Mouse (Mus musculus) heart, embryonic 14.5 days (tissue): ENCODE data around the gene 1700016D06Rik. TPM values are rescaled to one million over a fixed set of nuclear protein-coding genes. Genes with fewer than 3 reads are reported as not detected.

Experiments
- ATAC-seq: fragments of 200-750 bp; cut with Nextera tagmentation; 2 replicates; pipeline ENCODE4 v1.8.0; 2017; ENCODE audit warnings: low read depth, moderate TSS enrichment; ENCODE audit not compliant: insufficient number of reproducible peaks, insufficient read depth, low FRiP score
- H3K27ac ChIP-seq, 2 experiments: fragments of 200-500 bp in 1 of 2; fragments of 300-500 bp in 1 of 2; sonication (generic) in 1 of 2; replicated peaks in 1 of 2; 2 replicates each; pipeline ENCODE4 v1.5.1; 2012 to 2014; ENCODE audit warnings: low read depth in 2 of 2, low read length in 2 of 2, control low read depth in 1 of 2, mild to moderate bottlenecking in 1 of 2, mixed read lengths in 1 of 2; ENCODE audit not compliant: control insufficient read depth in 1 of 2, insufficient read depth in 1 of 2
- H3K27me3 ChIP-seq: fragments of 300-500 bp; sonication (generic); 2 replicates; pipeline ENCODE4 v1.6.1; 2014; ENCODE audit warnings: mild to moderate bottlenecking, low read length, control low read depth; ENCODE audit not compliant: control insufficient read depth, insufficient read depth
- H3K36me3 ChIP-seq: fragments of 300-500 bp; sonication (generic); 2 replicates; pipeline ENCODE4 v1.6.1; 2014; ENCODE audit warnings: mild to moderate bottlenecking, control low read depth, low read length, mixed read lengths; ENCODE audit not compliant: control insufficient read depth, insufficient read depth
- H3K4me1 ChIP-seq, 2 experiments: fragments of 200-500 bp in 1 of 2; fragments of 300-500 bp in 1 of 2; sonication (generic) in 1 of 2; 2 replicates each; pipeline ENCODE4 v1.6.1; 2012 to 2014; ENCODE audit warnings: low read length in 2 of 2, control low read depth in 1 of 2, mixed read lengths in 1 of 2; ENCODE audit not compliant: control insufficient read depth in 2 of 2, insufficient read depth in 2 of 2
- H3K4me2 ChIP-seq: fragments of 300-500 bp; sonication (generic); 2 replicates; pipeline ENCODE4 v1.6.1; 2014; ENCODE audit warnings: mild to moderate bottlenecking, low read length
- H3K4me3 ChIP-seq, 2 experiments: fragments of 200-500 bp in 1 of 2; fragments of 300-500 bp in 1 of 2; sonication (generic) in 1 of 2; 2 replicates each; pipeline ENCODE4 v1.5.1; 2012 to 2014; ENCODE audit warnings: low read length in 2 of 2, mild to moderate bottlenecking in 2 of 2, control low read depth in 1 of 2, low read depth in 1 of 2, moderate library complexity in 1 of 2; ENCODE audit not compliant: control insufficient read depth in 1 of 2, insufficient read depth in 1 of 2
- H3K9ac ChIP-seq: fragments of 300-500 bp; sonication (generic); 2 replicates; pipeline ENCODE4 v1.6.1; 2014; ENCODE audit warnings: mild to moderate bottlenecking, low read length
- H3K9me3 ChIP-seq: fragments of 300-500 bp; sonication (generic); 2 replicates; pipeline ENCODE4 v1.6.1; 2016; ENCODE audit warnings: low read length, control low read depth; ENCODE audit not compliant: control insufficient read depth
- WGBS: fragments of 180-500 bp; shearing (Covaris S2); extraction: QIAGEN DNeasy Blood & Tissue Kit; methylation state at CpG from one replicate; pipeline ENCODE4 v1.1.7; 2014; 5-methylcytosine and 5-hydroxymethylcytosine counted together
- polyA plus RNA-seq: library from polyadenylated mRNA; unstranded; fragments of >200 nt; fragmentation: Nextera tagmentation; extraction: Ambion mirVana; gene quantifications from 2 replicates; pipeline ENCODE4 v1.2.1, GENCODE M21; 2014

The 1700016D06Rik gene
- polyA plus RNA-seq, 1 experiment from 2014 or later: not detected

- ATAC-seq: no peak
- Histone ChIP-seq H3K27ac (no peak overlapping the region), H3K9ac (no peak overlapping the region), H3K9me3 (no peaks in the 10 kb centered on the region), H3K27me3 (no peaks in the 10 kb centered on the region), H3K4me2 (no peak overlapping the region), H3K4me3 (no peak overlapping the region), H3K4me1 (peaks cover 23 to 26% of the 10 kb centered on the region in 2 experiments), H3K36me3 (no peaks in the 10 kb centered on the region)
- WGBS: 83% methylated on average over 6 of the region's 6 CpGs
These were observed 11.4 kb upstream of the 1700016D06Rik start for GRCm38 (mm10) chr8:11712244-11712643.

- no peaks in the 10 kb centered on the region for H3K36me3 ChIP-seq
- no peaks in the 10 kb centered on the region for H3K9me3 ChIP-seq
- 49% methylated on average over 5 of the region's 5 CpGs for WGBS
- no peak overlapping the region for H3K4me3 ChIP-seq
- H3K27me3 ChIP-seq: no peaks in the 10 kb centered on the region
- no peak overlapping the region for H3K9ac ChIP-seq
- H3K4me2 ChIP-seq: no peak overlapping the region
- peaks cover 34 to 39% of the 10 kb centered on the region in 2 experiments for H3K4me1 ChIP-seq
- H3K27ac ChIP-seq: 0 out of 4 replicates have a peak overlapping the region, but pooled peaks of 1 of the 2 experiments have one; percentile 25
- ATAC-seq: no peak
These were observed 9.6 kb upstream of the 1700016D06Rik start for GRCm38 (mm10) chr8:11710415-11710814.

- WGBS: 91% methylated on average over 3 of the region's 3 CpGs
- no peaks in the 10 kb centered on the region for H3K9me3 ChIP-seq
- H3K4me3 ChIP-seq: no peak overlapping the region
- no peak overlapping the region for H3K27ac ChIP-seq
- H3K27me3 ChIP-seq: no peaks in the 10 kb centered on the region
- no peak overlapping the region for H3K4me2 ChIP-seq
- H3K36me3 ChIP-seq: no peaks in the 10 kb centered on the region
- ATAC-seq: no peak
- H3K9ac ChIP-seq: no peak overlapping the region
- H3K4me1 ChIP-seq: peaks cover 37 to 42% of the 10 kb centered on the region in 2 experiments
These were observed 8.7 kb upstream of the 1700016D06Rik start for GRCm38 (mm10) chr8:11709542-11709941.

GRCm38 (mm10) chr8:11708815-11709214 lies 8.0 kb upstream of the 1700016D06Rik start:
- ATAC-seq: no peak
- no peak overlapping the region for H3K4me2 ChIP-seq
- WGBS: 46% methylated on average over 2 of the region's 2 CpGs
- H3K36me3 ChIP-seq: no peaks in the 10 kb centered on the region
- no peaks in the 10 kb centered on the region for H3K9me3 ChIP-seq
- no peak overlapping the region for H3K4me3 ChIP-seq
- no peak overlapping the region for H3K27ac ChIP-seq
- H3K4me1 ChIP-seq: peaks cover 37 to 42% of the 10 kb centered on the region in 2 experiments
- no peaks in the 10 kb centered on the region for H3K27me3 ChIP-seq
- H3K9ac ChIP-seq: no peak overlapping the region; the same call in 1 of the 2 replicates

- Histone ChIP-seq H3K4me3 (no peak overlapping the region), H3K27ac (peak overlapping the region; percentile 81 to 92), H3K9me3 (no peaks in the 10 kb centered on the region), H3K27me3 (no peaks in the 10 kb centered on the region), H3K36me3 (no peaks in the 10 kb centered on the region), H3K4me1 (peaks cover 37 to 42% of the 10 kb centered on the region in 2 experiments), H3K9ac (peak overlapping the region; percentile 65), H3K4me2 (0 out of 2 replicates have a peak overlapping the region, but pooled peaks have one; percentile 24)
- 0 out of 2 replicates have a peak, but pooled peaks have one; percentile 4 for ATAC-seq
- WGBS: 17% methylated on average over 3 of the region's 3 CpGs
These were observed 6.8 kb upstream of the 1700016D06Rik start for GRCm38 (mm10) chr8:11707701-11708100.

- H3K4me3 ChIP-seq: no peak overlapping the region
- H3K4me2 ChIP-seq: no peak overlapping the region
These were observed 5.0 kb upstream of the 1700016D06Rik start for GRCm38 (mm10) chr8:11705818-11706217.

DNA sequence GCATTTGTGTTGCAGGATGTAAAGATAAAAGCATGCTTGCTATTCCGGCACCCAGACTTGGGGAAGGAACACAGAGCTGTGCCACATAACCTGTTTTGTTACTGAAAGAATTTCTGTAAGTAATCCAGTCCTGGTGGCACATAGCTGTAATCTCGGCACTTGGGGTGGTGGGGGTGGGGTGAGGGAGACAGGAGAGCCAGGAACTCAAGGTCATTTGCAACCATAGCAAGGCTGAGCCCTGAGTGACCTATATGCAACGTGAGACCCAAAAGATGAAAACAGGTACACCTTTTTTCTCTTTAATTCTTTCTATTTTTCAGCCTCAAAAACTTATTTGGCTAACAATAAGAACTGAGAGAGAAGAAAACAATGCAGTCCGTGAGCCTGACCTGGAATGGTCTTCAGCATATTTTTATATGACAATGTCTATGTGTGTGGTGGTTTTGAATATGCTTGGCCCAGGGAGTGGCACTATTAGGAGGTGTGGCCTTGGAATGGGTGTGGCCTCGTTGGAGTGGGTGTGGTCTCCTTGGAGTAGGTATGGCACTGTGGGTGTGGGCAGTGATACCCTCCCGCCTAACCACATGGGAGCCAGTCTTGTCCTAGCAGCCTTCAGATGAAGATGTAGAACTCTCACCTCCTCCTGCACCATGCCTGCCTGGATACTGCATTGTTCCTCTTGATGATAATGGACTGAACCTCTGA lies 4.0 kb upstream of the 1700016D06Rik start:
- ATAC-seq: no peak
- peak overlapping the region; percentile 91 to 92 for H3K27ac ChIP-seq
- H3K4me3 ChIP-seq: no peak overlapping the region
- H3K9ac ChIP-seq: no peak overlapping the region
- H3K4me1 ChIP-seq: peaks cover 40 to 41% of the 10 kb centered on the region in 2 experiments
- no peaks in the 10 kb centered on the region for H3K27me3 ChIP-seq
- H3K9me3 ChIP-seq: no peaks in the 10 kb centered on the region
- no peak overlapping the region for H3K4me2 ChIP-seq
- no peaks in the 10 kb centered on the region for H3K36me3 ChIP-seq
- WGBS: 51% methylated on average over 6 of the region's 6 CpGs

More at GRCm38 (mm10) chr8:11705818-11706217, 5.0 kb upstream of the 1700016D06Rik start:
- Histone ChIP-seq H3K36me3 (no peaks in the 10 kb centered on the region), H3K27ac (peak overlapping the region; percentile 91 to 92), H3K4me1 (peaks cover 36 to 39% of the 10 kb centered on the region in 2 experiments), H3K9me3 (no peaks in the 10 kb centered on the region), H3K27me3 (no peaks in the 10 kb centered on the region), H3K9ac (0 out of 2 replicates have a peak overlapping the region, but pooled peaks have one; percentile 44)
- WGBS: 26% methylated on average over 12 of the region's 12 CpGs
- peak; percentile 82 for ATAC-seq
